Mouse (Mus musculus) layer of hippocampus, postnatal 14 days (tissue): ENCODE data around the gene Map3k15. TPM values are rescaled to one million over a fixed set of nuclear protein-coding genes. Genes with fewer than 3 reads are reported as not detected.

Experiments
- DNase-seq, 2 experiments: peaks; one replicate each; pipeline ENCODE4 v3.0.0; 2021 to 2022; ENCODE audit warnings: low spot score in 2 of 2, mixed read lengths in 1 of 2
- long read RNA-seq, 2 experiments: library from polyadenylated mRNA; stranded (forward); transcript quantifications; one replicate each; pipeline ENCODE4 v2.0.0; 2021
- total RNA-seq, 2 experiments: library from RNA; stranded (reverse); gene quantifications; 2 replicates each; pipeline ENCODE4 v1.2.3; 2021

Map3k15 gene
- total RNA-seq = 1 to 10 TPM; 1.0 to 1.4 TPM
- long read RNA-seq, experiment 1, partial matches to known transcripts = 0 of 1 reads
- long read RNA-seq, experiment 1, other reads (novel, unspliced or antisense) = 1 of 1 reads
- long read RNA-seq, experiment 2 = 0 reads

- DNase-seq = peak; percentile 16
Observed at GRCm38 (mm10) chrX:159988002-159988960, at the start of gene Map3k15. Gene Map3k15 (plus strand): TSS chrX:159988433.

- no peak for DNase-seq
Observed at GRCm38 (mm10) chrX:159942569-159942968, 45.7 kb upstream of the Map3k15 start.

GRCm38 (mm10) chrX:159943586-159943985 is 44.6 kb upstream of the Map3k15 start:
- no peak for DNase-seq

GRCm38 (mm10) chrX:159953546-159954429 is 34.4 kb upstream of the Map3k15 start:
- no peak for DNase-seq

GRCm38 (mm10) chrX:159954430-159954779 is 33.8 kb upstream of the Map3k15 start:
- no peak for DNase-seq

- no peak for DNase-seq
Observed at GRCm38 (mm10) chrX:159955433-159955832, 32.8 kb upstream of the Map3k15 start.

- no peak for DNase-seq
Observed at GRCm38 (mm10) chrX:159961385-159961784, 26.8 kb upstream of the Map3k15 start.

- DNase-seq = peak; percentile 40 to 77
Observed at GRCm38 (mm10) chrX:159963273-159963672, 25.0 kb upstream of the Map3k15 start.

GRCm38 (mm10) chrX:159963925-159964324 is 24.3 kb upstream of the Map3k15 start:
- peak; percentile 31 to 80 for DNase-seq

GRCm38 (mm10) chrX:159969025-159969424 is 19.2 kb upstream of the Map3k15 start:
- DNase-seq = no peak

- no peak for DNase-seq
Observed at GRCm38 (mm10) chrX:159971091-159971779, 17.0 kb upstream of the Map3k15 start.

- DNase-seq = peak in 1 of 2 experiments; percentile 19
Observed at GRCm38 (mm10) chrX:159973730-159974129, 14.5 kb upstream of the Map3k15 start.

GRCm38 (mm10) chrX:159976243-159976642 is 12.0 kb upstream of the Map3k15 start:
- no peak for DNase-seq

- DNase-seq = no peak
Observed at GRCm38 (mm10) chrX:159995808-159996207, 7.6 kb downstream of the Map3k15 start.

GRCm38 (mm10) chrX:160053306-160053705 is 65.1 kb downstream of the Map3k15 start:
- DNase-seq = no peak

GRCm38 (mm10) chrX:160054643-160055042 is 66.4 kb downstream of the Map3k15 start:
- DNase-seq = no peak

- no peak for DNase-seq
Observed at GRCm38 (mm10) chrX:160091973-160092372, 103.7 kb downstream of the Map3k15 start.

- DNase-seq = no peak
Observed at GRCm38 (mm10) chrX:160107817-160108216, 119.6 kb downstream of the Map3k15 start.

- DNase-seq = no peak
Observed at GRCm38 (mm10) chrX:160113777-160114176, 125.5 kb downstream of the Map3k15 start.

- DNase-seq = no peak
Observed at GRCm38 (mm10) chrX:160116074-160116473, 127.8 kb downstream of the Map3k15 start.

GRCm38 (mm10) chrX:160116658-160117057 is 128.4 kb downstream of the Map3k15 start:
- peak; percentile 41 to 64 for DNase-seq
